Mouse (Mus musculus) ovary, adult 10 weeks (tissue): ENCODE data around the gene Akr1c19. TPM values are rescaled to one million over a fixed set of nuclear protein-coding genes. Genes with fewer than 3 reads are reported as not detected.

Experiments
- polyA plus RNA-seq: library from polyadenylated mRNA; stranded (reverse); fragments of 350-450 nt; fragmentation: Illumina TruSeq; extraction: RNeasy Lipid Tissue Mini Kit (QIAGEN cat#74804); gene quantifications from one replicate; pipeline ENCODE4 v1.2.3, GENCODE M21; 2014

The Akr1c19 gene
- polyA plus RNA-seq = 5.8 TPM

DNA sequence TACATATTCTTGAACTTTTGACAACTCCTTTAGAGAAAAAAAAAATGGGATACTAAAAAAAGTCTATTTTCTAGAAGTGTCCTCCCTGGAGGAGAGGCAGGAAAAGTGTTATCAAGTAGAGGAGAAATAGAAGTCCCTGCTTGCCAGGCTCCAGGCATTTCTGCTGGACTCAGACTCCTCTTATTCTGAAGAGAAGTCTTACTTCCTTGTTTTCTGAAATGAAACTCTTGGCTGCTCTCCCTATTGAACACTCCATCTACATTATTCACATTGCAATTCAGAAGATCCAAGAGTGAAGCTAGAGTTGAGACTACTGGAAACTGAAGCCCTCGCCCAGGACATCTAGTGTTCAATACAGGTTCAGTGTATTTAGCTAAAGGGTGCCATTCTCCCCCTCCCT, at the start of gene Akr1c19:
Gene Akr1c19 (plus strand): TSS at position 260 of the 400 bp plus-strand sequence.

DNA sequence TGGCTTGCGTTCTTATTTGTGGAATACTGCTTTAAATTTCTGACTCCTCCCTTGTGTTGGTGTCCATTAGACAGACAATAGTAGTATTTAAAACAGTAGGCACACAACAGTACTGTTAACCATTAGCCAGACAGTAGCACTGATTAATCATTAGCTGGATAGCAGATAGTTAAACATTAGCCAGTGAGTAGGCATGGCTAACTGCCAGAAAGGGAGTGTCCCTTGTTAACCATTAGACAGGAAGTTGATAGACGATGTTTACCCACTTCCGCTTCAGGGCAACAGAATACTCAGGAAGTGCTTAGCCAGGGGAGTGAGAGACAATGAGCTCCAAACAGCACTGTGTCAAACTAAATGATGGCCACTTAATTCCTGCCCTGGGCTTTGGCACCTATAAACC, 37.6 kb upstream of the Akr1c19 start, which contains the start of gene Akr1c13:
Gene Akr1c13 (plus strand): TSS at position 247 of the 400 bp plus-strand sequence.

DNA sequence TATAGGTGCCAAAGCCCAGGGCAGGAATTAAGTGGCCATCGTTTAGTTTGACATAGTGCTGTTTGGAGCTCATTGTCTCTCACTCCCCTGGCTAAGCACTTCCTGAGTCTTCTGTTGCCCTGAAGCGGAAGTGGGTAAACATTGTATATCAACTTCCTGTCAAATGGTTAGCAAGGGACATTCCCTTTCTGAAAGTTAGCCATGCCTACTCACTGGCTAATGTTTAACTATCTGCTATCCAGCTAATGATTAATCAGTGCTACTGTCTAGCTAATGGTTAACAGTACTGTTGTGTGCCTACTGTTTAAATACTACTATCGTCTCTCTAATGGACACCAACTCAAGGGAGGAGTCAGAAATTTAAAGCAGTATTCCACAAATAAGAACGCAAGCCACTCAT, 50.8 kb downstream of the Akr1c19 start, which contains the start of gene Akr1c12:
Gene Akr1c12 (minus strand): TSS at position 150 of the 400 bp plus-strand sequence.

Other genes starting within 250 kb of the Akr1c19 start
- 1,395 TPM for gene Akr1c14, start 179.7 kb upstream of the Akr1c19 start, polyA plus RNA-seq
- gene Akr1c18, start 78.0 kb upstream of the Akr1c19 start, polyA plus RNA-seq = 152 TPM
- 28.5 TPM for gene Akr1c13, start 37.5 kb upstream of the Akr1c19 start, polyA plus RNA-seq
- 1.3 TPM for gene Akr1c12, start 50.7 kb downstream of the Akr1c19 start, polyA plus RNA-seq
- not detected for gene Akr1c6, start 205.6 kb downstream of the Akr1c19 start, polyA plus RNA-seq